Mouse (Mus musculus): ENCODE data around the gene Dtx4. TPM values are rescaled to one million over a fixed set of nuclear protein-coding genes. Genes with fewer than 3 reads are reported as not detected.

The Dtx4 gene
- polyA plus RNA-seq, 1 experiment: 5.0 TPM

- no peak overlapping the region for H3K4me3 ChIP-seq (ENCODE audit: insufficient read depth, poor library complexity, severe bottlenecking)
- H3K27me3 ChIP-seq (ENCODE audit: control insufficient read depth, insufficient read depth, insufficient read length): no peaks in the 10 kb centered on the region
- no peaks in the 10 kb centered on the region for H3K36me3 ChIP-seq (ENCODE audit: control insufficient read depth, insufficient read depth)
- H3K79me3 ChIP-seq (ENCODE audit: low read depth): no peaks in the 10 kb centered on the region
- H3K79me2 ChIP-seq (ENCODE audit: control insufficient read depth, insufficient read depth): no peaks in the 10 kb centered on the region
- no peak overlapping the region for H3ac ChIP-seq (ENCODE audit: control insufficient read depth, insufficient read length, low read depth)
- TF ChIP-seq MYOD1 (IDR thresholded peaks at IDR 0.05; ENCODE audit: control insufficient read depth, insufficient read length, low read depth) (no peak), USF1 (IDR thresholded peaks at IDR 0.05; ENCODE audit: low read depth) (no peak), MYOG (IDR thresholded peaks at IDR 0.05; ENCODE audit: control insufficient read depth, extremely low read depth, insufficient read length) (no peak), CEBPB (IDR thresholded peaks at IDR 0.05; ENCODE audit: low read depth) (no peak)
These were observed 22.9 kb downstream of the Dtx4 start for GRCm38 (mm10) chr19:12478369-12478768.

- no peaks in the 10 kb centered on the region for H3K36me3 ChIP-seq (ENCODE audit: control insufficient read depth, insufficient read depth)
- no peaks in the 10 kb centered on the region for H3K79me3 ChIP-seq (ENCODE audit: low read depth)
- H3K27me3 ChIP-seq (ENCODE audit: control insufficient read depth, insufficient read depth, insufficient read length): no peaks in the 10 kb centered on the region
- TF ChIP-seq CTCF (IDR thresholded peaks at IDR 0.05; ENCODE audit: control insufficient read depth, insufficient read depth, insufficient read length) (no peak), MYOG (IDR thresholded peaks at IDR 0.05; ENCODE audit: control insufficient read depth, extremely low read depth, insufficient read length) (no peak)
- no peaks in the 10 kb centered on the region for H3K79me2 ChIP-seq (ENCODE audit: control insufficient read depth, insufficient read depth)
- H3ac ChIP-seq (ENCODE audit: control insufficient read depth, insufficient read length, low read depth): no peak overlapping the region
- H3K4me3 ChIP-seq (ENCODE audit: insufficient read depth, poor library complexity, severe bottlenecking): no peak overlapping the region
These were observed 24.5 kb downstream of the Dtx4 start for GRCm38 (mm10) chr19:12476721-12477270.

- TF ChIP-seq MYOD1 (IDR thresholded peaks at IDR 0.05; ENCODE audit: control insufficient read depth, insufficient read length, low read depth) (no peak), MAX (IDR thresholded peaks at IDR 0.05) (peak; percentile 20)
- H3K4me3 ChIP-seq (ENCODE audit: insufficient read depth, poor library complexity, severe bottlenecking): no peak overlapping the region
- no peaks in the 10 kb centered on the region for H3K27me3 ChIP-seq (ENCODE audit: control insufficient read depth, insufficient read depth, insufficient read length)
- no peak overlapping the region for H3ac ChIP-seq (ENCODE audit: control insufficient read depth, insufficient read length, low read depth)
- no peaks in the 10 kb centered on the region for H3K79me2 ChIP-seq (ENCODE audit: control insufficient read depth, insufficient read depth)
- no peaks in the 10 kb centered on the region for H3K79me3 ChIP-seq (ENCODE audit: low read depth)
- H3K36me3 ChIP-seq (ENCODE audit: control insufficient read depth, insufficient read depth): no peaks in the 10 kb centered on the region
These were observed 25.6 kb downstream of the Dtx4 start for GRCm38 (mm10) chr19:12475380-12476250.

GRCm38 (mm10) chr19:12473951-12474350 lies 27.3 kb downstream of the Dtx4 start:
- H3ac ChIP-seq (ENCODE audit: control insufficient read depth, insufficient read length, low read depth): no peak overlapping the region
- no peak for TF ChIP-seq MYOG (IDR thresholded peaks at IDR 0.05; ENCODE audit: control insufficient read depth, extremely low read depth, insufficient read length)
- TF ChIP-seq FOSL1 (IDR thresholded peaks at IDR 0.05; ENCODE audit: insufficient read depth, low read length, poor library complexity, severe bottlenecking): no peak
- TF ChIP-seq USF1 (IDR thresholded peaks at IDR 0.05; ENCODE audit: low read depth): no peak
- TF ChIP-seq CEBPB (IDR thresholded peaks at IDR 0.05; ENCODE audit: low read depth): no peak
- no peak for TF ChIP-seq CTCF (IDR thresholded peaks at IDR 0.05; ENCODE audit: control insufficient read depth, insufficient read depth, insufficient read length)
- TF ChIP-seq MYOD1 (IDR thresholded peaks at IDR 0.05; ENCODE audit: control insufficient read depth, insufficient read length, low read depth): no peak
- no peaks in the 10 kb centered on the region for H3K27me3 ChIP-seq (ENCODE audit: control insufficient read depth, insufficient read depth, insufficient read length)
- H3K79me3 ChIP-seq (ENCODE audit: low read depth): no peaks in the 10 kb centered on the region
- H3K79me2 ChIP-seq (ENCODE audit: control insufficient read depth, insufficient read depth): no peaks in the 10 kb centered on the region
- H3K36me3 ChIP-seq (ENCODE audit: control insufficient read depth, insufficient read depth): no peaks in the 10 kb centered on the region
- H3K4me3 ChIP-seq (ENCODE audit: insufficient read depth, poor library complexity, severe bottlenecking): no peak overlapping the region

- Histone ChIP-seq H3K4me3 (ENCODE audit: insufficient read depth, poor library complexity, severe bottlenecking) (no peak overlapping the region), H3K79me2 (ENCODE audit: control insufficient read depth, insufficient read depth) (no peaks in the 10 kb centered on the region), H3ac (ENCODE audit: control insufficient read depth, insufficient read length, low read depth) (no peak overlapping the region), H3K27me3 (ENCODE audit: control insufficient read depth, insufficient read depth, insufficient read length) (no peaks in the 10 kb centered on the region), H3K36me3 (ENCODE audit: control insufficient read depth, insufficient read depth) (no peaks in the 10 kb centered on the region), H3K79me3 (ENCODE audit: low read depth) (no peaks in the 10 kb centered on the region)
- TF ChIP-seq USF1 (IDR thresholded peaks at IDR 0.05; ENCODE audit: low read depth): peak; percentile 88
- no peak for TF ChIP-seq MAX (IDR thresholded peaks at IDR 0.05)
- TF ChIP-seq MYOD1 (IDR thresholded peaks at IDR 0.05; ENCODE audit: control insufficient read depth, insufficient read length, low read depth): peak; percentile 20
These were observed 28.0 kb downstream of the Dtx4 start for GRCm38 (mm10) chr19:12473201-12473641.

GRCm38 (mm10) chr19:12472381-12472976 lies 28.8 kb downstream of the Dtx4 start:
- Histone ChIP-seq H3ac (ENCODE audit: control insufficient read depth, insufficient read length, low read depth) (no peak overlapping the region), H3K4me3 (ENCODE audit: insufficient read depth, poor library complexity, severe bottlenecking) (no peak overlapping the region), H3K27me3 (ENCODE audit: control insufficient read depth, insufficient read depth, insufficient read length) (no peaks in the 10 kb centered on the region), H3K36me3 (ENCODE audit: control insufficient read depth, insufficient read depth) (no peaks in the 10 kb centered on the region), H3K79me2 (ENCODE audit: control insufficient read depth, insufficient read depth) (no peaks in the 10 kb centered on the region), H3K79me3 (ENCODE audit: low read depth) (no peaks in the 10 kb centered on the region)
- TF ChIP-seq MAX (IDR thresholded peaks at IDR 0.05): no peak
